Mouse (Mus musculus) heart, postnatal 10 days (tissue): Measurements from ENCODE around the gene Hhat. TPM values are rescaled to one million over a fixed set of nuclear protein-coding genes. Genes with fewer than 3 reads are reported as not detected.

ENCODE experiments used
- DNase-seq, 2 experiments: peaks; one replicate each; pipeline ENCODE4 v3.0.0; 2021
- intact Hi-C: fragments of 180-260 bp; cut with DNase I; formaldehyde crosslinking; loops from one replicate; pipeline ENCODE4 v1.15.1; 2025
- total RNA-seq, 2 experiments: library from RNA; stranded (reverse); gene quantifications; 2 replicates each; pipeline ENCODE4 v1.2.3; 2021

Gene Hhat
- total RNA-seq, 2 experiments from 2014 or later, result 3.6 to 4.0 TPM

- DNase-seq, result no peak
- intact Hi-C loops, result no loop called here
Measured at GRCm38 (mm10) chr1:192454501-192454900, 316.5 kb downstream of the Hhat start.

- intact Hi-C loops, result no loop called here
- DNase-seq, result no peak
Measured at GRCm38 (mm10) chr1:192451722-192452121, 319.3 kb downstream of the Hhat start.

GRCm38 (mm10) chr1:192450425-192450824 lies 320.6 kb downstream of the Hhat start:
- intact Hi-C loops, result no loop called here

GRCm38 (mm10) chr1:192449572-192450351 lies 321.3 kb downstream of the Hhat start:
- intact Hi-C loops, result no loop called here
- DNase-seq, result peak; percentile 9 to 21

More at GRCm38 (mm10) chr1:192450425-192450824, 320.6 kb downstream of the Hhat start:
- no peak for DNase-seq

- DNase-seq, result no peak
Measured at GRCm38 (mm10) chr1:192448512-192448911, 322.5 kb downstream of the Hhat start.

GRCm38 (mm10) chr1:192447666-192448065 lies 323.4 kb downstream of the Hhat start:
- no peak for DNase-seq
- intact Hi-C loops, result no loop called here

More at GRCm38 (mm10) chr1:192448512-192448911, 322.5 kb downstream of the Hhat start:
- intact Hi-C loops, result no loop called here

Other genes starting within 250 kb of the Hhat start
- gene Sertad4, start 84.5 kb upstream of the Hhat start, total RNA-seq, result 10 to 100 TPM; 11.5 to 13.2 TPM